Mouse (Mus musculus) layer of hippocampus, postnatal 14 days (tissue): ENCODE data around the gene Ttll7. TPM values are rescaled to one million over a fixed set of nuclear protein-coding genes. Genes with fewer than 3 reads are reported as not detected.

Source experiments
- DNase-seq, 2 experiments: peaks; one replicate each; pipeline ENCODE4 v3.0.0; 2021 to 2022; ENCODE audit warnings: low spot score in 2 of 2, mixed read lengths in 1 of 2
- total RNA-seq, 2 experiments: library from RNA; stranded (reverse); gene quantifications; 2 replicates each; pipeline ENCODE4 v1.2.3; 2021

Gene Ttll7
- total RNA-seq, 2 experiments from 2014 or later, result 118 to 131 TPM

DNA sequence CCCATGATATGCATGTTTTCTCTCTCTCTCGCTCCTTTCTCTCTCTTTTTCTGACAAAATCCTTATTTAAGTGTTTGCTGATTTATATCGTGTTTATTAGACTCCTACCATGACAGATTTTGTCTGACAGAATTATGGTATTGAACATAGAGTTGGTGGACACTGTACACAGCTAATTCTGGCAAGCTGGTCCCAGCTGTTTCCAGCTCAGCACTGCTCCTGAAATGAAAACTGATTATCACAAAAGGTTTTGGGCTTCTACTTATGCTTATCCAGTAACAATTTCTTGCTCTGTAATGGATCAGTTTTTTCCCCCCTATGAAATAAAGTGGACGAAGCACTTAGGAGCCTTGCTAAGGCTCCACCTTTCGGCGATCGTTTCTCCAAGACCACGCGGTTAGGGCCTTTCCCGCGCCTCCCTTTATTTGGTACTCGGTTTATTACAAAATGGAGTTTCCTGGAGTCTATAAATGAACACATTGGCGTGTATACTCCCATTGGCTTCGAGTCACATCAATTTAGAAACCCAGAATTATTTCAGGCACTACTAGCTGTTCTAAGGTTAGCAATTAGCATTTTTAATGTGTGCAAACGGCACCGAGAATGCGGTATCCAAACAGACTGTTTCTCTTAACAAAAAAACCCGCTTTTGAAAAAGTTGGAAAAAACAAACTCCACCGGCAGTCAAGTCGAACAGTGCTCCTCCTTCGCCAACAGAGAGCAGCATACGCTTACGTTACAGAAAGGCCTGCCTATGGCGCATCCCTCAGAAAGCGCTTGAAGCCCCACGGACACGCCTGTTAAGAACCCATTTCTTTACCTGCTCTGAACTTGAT, 141.9 kb downstream of the Ttll7 start:
- peak; percentile 52 to 54 for DNase-seq

DNA sequence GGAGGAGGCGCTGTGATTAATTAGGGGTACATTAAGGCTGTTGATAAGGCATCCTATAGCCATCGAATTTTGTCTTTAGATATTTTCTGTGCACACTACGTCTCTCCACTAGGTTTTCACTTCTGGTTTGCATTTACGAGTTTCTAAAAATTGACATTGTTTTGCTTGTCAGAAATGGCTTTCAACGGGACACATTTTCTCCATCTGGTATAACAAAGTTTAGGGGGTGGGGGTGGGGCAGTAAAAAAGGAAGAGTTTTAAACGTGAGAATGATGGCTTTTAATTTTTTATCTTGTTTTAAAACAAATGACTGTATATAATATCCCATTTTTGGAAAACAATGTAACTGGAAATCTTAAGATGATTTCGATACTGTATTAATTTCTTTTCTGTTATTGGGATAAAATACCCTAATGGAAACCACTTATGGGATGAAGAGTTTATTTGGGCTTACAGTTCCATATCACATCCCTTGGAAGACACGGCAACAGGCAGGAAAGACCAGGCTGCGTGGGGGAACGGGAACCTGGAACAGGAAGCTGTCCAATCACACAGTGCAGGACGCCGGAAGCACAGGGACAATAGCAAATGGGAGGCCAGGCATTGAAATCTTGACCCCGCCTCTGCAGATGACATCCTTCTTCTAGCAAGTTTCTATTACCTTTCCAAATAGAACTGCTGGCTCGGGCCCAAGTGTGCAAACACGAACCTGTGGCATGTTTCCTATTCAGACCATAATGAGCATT, 142.7 kb downstream of the Ttll7 start:
- DNase-seq, result no peak

DNA sequence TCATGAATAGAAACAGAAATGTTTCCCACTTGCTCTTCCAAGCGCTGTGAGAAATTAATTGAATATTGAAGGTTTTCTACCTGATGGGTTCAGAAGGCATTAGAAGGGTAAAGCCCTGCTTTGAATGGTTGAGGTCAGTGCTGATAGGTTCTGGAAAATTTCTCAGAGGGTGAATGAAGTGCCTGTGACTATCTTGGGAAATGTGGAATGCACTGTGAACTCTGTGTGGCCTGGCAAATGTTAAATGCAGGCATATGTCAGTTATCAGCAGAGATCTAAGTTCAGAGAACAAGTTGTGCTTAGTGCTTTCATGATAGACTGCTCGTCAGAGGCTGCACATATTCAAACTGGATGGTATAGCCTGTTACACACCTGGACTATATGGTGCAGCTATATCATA, 147.0 kb downstream of the Ttll7 start:
- DNase-seq, result no peak

DNA sequence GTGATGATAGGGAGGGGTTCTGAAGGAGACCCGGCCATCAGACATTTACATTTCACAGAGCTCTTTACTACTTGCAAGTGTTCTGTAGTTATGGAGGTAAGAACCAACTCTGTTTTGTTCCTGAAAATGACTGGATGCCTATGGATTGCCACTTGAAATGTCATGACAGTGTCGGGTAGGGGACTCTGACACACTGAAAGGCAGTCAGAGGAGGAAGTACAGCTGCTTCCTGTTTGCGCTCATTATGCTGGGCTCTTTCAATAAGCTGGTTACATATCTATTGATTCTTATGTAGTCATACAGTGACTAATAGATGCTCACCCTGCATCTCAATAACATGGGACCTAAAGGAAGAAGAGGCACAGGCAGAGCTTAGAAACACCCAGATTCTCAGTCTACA, 148.8 kb downstream of the Ttll7 start:
- DNase-seq, result no peak

DNA sequence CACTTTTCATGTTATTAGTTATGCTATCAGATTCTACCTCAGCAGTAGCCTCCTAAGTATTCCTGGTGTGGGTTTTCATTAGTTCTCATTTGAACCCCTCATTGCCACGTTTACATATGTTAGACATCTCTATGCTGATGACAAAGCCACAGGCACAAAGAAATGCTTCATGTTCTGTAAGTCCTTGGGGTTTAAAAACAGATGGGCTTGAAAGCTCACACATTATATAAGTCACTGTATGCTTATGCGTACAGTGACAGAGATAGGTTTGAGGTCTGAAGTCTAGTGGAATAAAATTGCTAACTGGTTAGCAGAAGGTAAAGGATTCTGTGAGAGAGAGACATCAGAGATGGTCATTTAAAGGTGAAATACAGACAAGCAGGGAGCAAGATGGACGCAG, 149.4 kb downstream of the Ttll7 start:
- no peak for DNase-seq

DNA sequence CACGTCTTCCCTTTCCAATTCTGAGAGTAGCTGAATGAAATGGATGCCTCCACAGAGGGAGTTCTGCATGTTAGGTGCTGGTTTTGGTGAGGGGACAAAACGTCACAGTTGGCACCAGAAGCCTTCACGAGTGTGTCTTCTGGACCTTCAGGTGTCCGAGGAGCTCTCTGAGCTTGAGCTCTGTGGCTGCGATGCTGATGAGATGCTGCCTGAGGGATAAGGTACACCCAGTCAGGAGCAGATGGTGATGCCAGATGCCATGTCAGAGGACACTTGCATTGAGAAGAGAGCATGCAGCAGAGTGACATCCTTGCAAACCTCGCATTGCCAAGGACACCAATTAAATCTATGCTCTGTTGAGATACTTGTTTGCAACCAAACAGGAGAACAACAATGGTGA, 164.3 kb downstream of the Ttll7 start:
- DNase-seq, result no peak

DNA sequence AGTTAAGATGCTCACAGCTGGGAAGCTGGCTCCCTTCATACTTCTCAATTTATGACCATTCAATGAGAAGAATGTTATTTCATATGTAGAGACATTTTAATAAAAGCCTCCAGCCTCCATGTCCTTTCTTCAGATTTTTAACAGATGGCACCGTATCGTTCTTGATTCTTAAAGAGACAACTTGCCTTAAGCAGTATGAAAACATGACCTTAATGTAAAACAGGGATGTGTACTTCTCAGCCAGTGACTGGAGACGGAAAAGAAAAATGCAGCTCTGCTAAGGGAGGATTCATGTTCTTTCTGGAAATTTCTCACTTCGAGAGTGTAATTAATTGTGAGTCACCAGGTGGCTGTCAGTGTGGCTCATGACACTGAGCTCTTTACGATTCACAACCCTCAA, 167.3 kb downstream of the Ttll7 start:
- no peak for DNase-seq

DNA sequence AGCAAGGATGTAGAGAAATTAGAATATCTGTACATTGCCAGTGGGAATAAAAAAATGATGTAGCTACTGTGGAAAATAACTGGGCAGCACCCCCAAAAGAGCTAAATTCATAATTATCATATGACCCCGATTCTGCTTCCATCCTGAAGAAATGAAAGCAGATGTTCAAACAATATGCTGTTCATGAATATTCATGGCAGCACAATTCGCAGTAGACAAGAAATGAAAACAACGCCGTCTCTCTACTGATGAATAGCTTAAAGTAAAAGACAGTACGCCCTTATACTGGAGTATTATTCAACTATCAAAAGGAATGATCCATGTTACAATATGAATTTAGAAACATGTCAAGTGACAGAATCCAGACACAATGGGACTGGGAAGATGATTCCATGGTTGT, 174.1 kb downstream of the Ttll7 start:
- DNase-seq, result no peak

DNA sequence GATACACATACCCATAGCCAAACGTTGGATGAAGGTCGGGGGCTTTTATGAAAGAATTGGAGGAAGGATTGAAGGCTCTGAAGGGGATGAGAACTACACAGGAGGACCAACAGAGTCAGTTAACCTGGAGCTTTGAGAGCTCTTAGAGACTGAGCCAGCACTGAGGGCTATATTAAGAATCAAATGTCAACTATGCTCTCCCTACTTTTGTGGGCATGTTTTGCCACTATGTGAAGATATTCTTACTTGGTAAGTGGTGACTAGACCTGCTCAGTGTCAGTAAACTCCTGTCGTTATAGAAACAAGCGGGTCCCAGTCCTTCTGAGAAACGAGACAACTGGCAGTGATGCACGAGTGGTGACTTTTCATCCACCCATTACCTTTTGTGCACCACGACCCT, 176.2 kb downstream of the Ttll7 start:
- DNase-seq, result no peak

DNA sequence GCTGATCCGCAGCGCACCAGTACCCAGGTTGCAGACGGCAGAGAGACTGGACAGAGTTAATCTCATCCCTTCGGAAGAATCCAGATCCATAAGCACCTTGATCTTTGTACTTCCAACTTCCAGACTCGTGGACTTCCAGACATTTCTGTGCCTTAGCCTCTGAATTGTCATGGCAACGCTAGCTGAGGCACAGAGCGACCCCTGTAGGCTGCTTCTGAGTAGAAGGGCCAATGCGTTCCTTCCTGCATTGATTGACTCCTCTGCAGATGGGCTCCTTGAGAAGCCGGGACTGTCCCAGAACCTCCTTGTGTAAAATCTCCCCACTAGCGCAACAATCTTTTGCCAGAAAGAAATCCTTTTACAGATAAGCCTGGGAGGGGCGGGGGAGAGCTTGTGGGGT, 177.6 kb downstream of the Ttll7 start:
- DNase-seq, result no peak

DNA sequence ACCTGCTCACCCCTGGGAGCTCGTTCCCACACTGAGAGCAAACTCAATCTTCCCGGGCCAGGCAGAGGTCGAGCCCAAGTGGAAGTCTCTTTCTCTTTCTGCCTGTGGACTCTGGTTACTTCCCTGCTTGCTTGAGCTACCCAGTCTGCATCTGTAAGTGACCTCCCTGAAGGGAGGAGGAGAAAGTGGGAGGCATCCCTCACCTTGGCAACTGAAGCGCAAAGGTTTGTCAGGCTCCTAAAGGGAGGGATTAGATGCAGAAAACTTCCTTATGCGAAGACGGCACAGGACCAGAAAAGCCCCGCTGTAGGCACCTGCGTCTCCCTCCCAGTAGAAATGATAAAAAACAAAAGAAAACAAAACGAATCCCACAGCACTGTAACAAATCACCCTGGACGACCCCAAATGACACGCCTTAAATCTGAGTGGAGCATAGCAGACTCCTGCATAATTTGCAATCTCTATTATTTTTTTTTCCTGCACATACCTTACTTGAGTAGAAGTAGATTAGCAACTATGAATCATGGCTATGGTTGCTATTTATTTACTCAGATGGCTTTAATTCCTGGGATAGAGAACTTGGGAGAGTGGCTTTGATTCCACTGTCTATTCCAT, 178.2 kb downstream of the Ttll7 start:
- DNase-seq, result no peak

Other genes with a start within 250 kb of the Ttll7 start
- gene Dnase2b, start 236.8 kb upstream of the Ttll7 start, total RNA-seq, result not detected
- gene 4930503B20Rik, start 201.1 kb upstream of the Ttll7 start, total RNA-seq, result not detected
- gene Samd13, start 166.8 kb upstream of the Ttll7 start, total RNA-seq, result not detected
- gene Prkacb, start 39.4 kb upstream of the Ttll7 start, total RNA-seq, result 100 to 1,000 TPM; 214 to 231 TPM